Mouse (Mus musculus): ENCODE data around the gene Zfp990. TPM values are rescaled to one million over a fixed set of nuclear protein-coding genes. Genes with fewer than 3 reads are reported as not detected.

Gene Zfp990
- polyA plus RNA-seq, 1 experiment from 2014 or later, result 0.06 TPM

Other genes starting within 250 kb of the Zfp990 start
- gene Tnfrsf8, start 195.6 kb upstream of the Zfp990 start, polyA plus RNA-seq (2015; fragmentation: Nextera tagmentation; extraction: Ambion mirVana), result 0.12 TPM in 2 replicates
- gene Gm13212, start 74.4 kb downstream of the Zfp990 start, polyA plus RNA-seq (2015; fragmentation: Nextera tagmentation; extraction: Ambion mirVana), result 0.25 and 0.26 TPM in 2 replicates
- gene Zfp980, start 159.9 kb downstream of the Zfp990 start, polyA plus RNA-seq (2015; fragmentation: Nextera tagmentation; extraction: Ambion mirVana), result not detected in 2 replicates

All from hindbrain, embryonic 13.5 days (tissue).